Mouse (Mus musculus) cerebellum, adult 9-10 months (tissue): ENCODE measurements around the gene Kntc1.
"Not testable (repeated sequence)": the region's sequence is repeated elsewhere in the genome, so short reads cannot be mapped to it uniquely, and the experiment has no call there.

ENCODE experiments used
- DNase-seq: peaks from one replicate; pipeline ENCODE4 v3.0.0; 2022

Gene Kntc1

DNA sequence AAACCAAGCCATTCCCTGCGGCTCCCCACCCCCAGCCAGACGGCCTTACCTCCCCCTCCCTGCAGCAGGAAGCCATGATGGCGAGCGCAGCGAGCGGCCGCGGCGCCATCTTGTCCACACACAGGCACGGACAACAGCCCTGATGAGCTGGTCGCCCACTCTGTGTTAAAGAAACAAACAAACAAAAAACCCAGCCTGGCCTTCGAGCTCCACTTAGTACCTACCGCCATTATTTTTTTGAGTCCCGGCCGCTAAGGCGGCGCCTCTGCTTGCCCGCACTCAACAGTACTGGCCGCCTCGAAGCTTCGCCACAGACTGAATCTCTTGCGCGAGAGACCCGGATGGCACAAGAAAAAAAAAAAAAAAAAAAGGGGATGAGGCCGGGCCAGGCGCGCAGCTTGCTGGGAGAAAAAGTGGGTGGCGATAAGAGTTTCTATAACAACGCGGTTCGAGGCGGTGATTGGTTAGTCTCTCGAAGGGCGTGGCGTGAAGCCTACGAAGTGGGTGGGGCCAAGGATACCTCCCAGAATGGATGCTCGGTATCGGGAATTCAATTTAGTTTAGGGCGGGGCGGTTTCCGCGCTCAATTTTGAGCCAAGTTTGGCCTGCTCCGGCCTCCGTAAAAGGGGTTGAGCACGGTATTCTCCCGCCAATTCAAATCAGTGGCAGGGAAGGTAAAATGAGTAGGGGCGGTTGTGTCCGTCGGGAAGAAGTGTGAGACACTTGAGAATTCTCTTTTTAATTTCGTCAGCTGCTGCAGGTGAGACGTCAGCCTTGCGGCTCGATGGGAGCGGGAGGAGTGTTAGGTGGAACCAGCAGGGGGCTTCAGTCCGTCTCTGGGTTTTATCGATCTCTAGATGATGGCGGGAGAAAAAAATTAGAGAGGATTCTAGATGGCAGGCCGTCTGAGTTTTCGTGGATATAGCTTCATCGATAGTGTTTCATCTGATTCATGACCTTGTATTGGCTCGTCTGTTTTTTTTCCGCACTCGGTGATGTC, at the start of gene Kntc1, which contains the start of gene Rsrc2:
TSS of gene Kntc1 (plus strand) at position 652 of the 1,000 bp plus-strand sequence.
TSS of gene Rsrc2 (minus strand) at position 350 of the 1,000 bp plus-strand sequence.
- DNase-seq: peak; percentile 100

DNA sequence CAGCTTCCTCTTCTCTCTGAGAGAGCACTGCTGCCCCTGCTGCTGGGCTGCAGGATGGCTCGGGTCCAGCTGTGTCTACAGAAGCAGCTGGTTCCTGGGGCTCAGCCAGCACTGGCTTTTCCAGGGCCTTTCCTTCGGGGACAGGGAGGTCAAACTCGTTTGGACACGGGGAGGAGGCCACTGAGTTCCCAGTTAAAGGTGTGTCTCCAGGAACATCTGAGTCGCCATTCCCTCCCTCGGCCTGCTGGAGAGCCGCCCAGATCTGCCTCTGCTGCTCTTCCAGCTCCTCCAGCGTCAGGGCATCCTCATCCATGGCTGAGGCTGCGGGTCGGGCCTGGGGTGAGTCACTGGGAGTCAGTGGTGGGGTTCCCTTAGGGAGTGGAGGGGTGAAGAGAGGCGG, 48.9 kb upstream of the Kntc1 start:
- no peak for DNase-seq

DNA sequence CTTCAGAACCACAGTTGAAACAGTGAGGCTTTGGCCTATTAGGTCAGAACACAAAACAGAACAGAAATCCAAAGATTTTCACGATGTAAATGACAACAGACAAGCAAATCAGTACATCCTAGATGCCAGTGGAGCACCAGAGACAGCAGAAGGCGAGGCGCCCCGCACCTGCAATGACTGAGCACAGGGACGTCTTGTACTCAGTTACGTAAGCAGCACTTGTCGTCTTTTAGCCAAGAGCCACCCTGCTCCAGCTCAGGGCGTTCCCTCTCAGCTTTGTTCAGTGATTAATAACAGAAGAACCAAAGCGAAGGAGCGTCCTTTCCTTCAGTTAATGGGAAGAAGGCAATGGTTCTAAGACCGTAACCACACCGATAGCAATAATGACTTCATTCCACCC, 40.9 kb upstream of the Kntc1 start:
- no peak for DNase-seq

DNA sequence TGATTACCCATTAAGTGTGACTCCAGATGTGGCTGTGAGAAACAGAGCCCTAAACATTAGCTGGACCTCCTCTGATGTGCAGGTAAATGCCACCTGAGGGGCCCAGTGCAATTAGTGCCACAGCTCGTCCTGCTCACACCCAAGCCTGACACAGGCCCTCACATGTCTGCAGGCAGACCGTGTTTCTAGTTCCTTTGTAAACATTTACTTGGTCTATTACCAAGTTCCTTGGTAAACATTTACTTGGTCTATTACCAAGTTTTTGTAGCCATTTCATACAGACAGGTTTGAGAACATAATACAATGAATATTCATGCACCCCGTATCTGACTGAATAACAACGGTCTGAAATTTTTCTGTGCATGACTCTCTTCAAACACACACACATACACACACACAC, 39.9 kb upstream of the Kntc1 start:
- no peak for DNase-seq

DNA sequence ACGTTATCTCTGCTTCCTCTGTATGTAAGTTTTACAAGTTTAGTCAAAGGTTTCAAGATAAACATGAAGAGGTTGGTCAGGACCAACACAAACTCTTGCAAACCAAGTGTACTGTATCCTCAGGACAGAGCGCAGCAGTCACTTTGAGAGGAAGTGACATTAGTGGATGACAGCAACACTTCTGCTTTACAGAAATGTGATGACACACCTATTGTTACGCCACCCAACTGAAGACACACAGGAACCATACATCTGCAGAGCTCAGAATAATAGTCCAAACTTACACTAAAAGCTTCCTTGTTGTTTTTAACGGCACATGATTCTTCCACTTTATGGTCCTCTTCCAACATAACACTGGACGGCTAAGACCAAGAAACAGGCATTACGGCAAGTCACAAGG, 35.7 kb upstream of the Kntc1 start:
- no peak for DNase-seq

DNA sequence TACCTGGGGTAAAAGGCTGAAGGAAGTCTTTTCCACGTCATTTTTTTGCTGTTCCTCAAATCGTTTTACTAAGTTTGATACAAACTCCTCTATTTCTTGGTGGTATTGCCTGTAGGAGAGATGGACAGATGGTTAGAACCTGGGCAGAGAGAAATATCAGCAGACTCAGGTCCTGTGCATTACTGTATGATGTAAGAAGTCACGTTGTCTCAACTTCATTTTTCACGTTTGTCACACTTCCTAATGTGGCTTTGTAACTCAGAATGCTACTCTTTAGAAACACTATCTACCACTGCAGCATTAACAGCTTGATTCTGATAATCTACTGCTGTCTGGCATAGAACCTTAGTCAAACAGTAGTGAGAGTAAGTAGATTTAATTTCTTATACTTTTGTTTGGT, 34.9 kb upstream of the Kntc1 start:
- DNase-seq: no peak

DNA sequence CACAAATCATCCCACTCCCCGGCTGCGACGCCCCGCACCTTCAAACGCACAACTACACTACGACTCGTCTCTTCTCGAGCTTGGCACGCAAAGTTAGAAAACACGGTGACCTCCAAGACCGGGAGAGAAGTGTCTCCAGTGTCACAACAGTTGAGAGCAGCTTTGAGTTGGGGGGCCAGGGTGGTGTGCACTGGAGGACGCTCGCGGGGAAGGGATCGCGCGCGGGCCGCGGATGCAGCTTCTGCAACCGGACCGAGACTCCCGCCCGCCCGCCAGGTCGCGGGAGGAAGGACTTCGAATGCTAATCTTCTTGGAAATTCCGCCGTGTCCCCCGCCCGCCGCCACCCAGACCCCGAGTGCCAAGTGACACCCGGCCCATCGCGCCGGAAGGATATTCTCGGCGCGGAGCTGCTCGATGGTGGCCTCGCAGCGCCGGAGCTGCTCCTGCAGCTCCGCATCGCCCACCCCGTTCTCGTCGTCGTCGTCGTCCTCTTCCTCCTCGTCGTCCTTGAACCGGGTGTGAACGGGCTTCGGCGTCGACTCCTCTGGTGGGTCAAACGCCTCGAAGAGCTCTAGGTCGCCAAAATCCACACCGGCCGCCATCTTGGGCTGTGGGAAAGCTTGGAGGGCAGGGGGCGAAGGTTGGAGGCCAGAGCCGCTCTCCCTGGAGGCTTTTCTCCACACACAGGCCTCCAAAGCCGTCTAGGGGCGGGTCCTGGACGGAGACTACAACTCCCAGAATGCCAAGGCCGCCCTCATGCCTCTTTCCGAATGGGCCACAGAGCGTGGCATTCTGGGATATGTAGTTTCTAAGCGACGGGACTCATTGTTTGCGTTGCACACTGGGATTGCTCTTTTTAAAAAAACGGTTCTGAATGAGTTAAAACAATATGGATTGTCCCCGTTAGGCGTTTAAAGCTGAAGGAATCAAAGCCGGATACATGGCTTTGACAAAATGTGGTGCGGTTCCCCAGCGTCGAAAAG, 28.9 kb upstream of the Kntc1 start, which contains the start of gene Zcchc8:
TSS of gene Zcchc8 (minus strand) at position 773 of the 984 bp plus-strand sequence.
- DNase-seq: peak; percentile 98

DNA sequence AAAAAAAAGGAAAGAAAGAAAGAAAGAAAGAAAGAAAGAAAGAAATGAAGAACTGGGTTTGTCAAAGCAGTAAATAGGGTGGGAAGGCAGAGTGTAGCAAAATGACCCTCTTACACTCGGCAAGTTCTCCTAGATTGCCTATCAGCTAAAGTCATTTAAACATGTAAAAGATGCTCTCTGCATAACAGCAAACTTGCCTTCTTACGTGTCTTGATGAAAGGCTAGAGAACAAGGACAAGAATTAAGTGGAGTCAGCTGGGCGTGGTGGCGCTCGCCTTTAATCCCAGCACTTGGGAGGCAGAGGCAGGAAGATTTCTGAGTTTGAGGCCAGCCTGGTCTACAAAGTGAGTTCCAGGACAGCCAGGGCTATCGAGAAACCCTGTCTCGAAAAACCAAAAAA, 25.7 kb upstream of the Kntc1 start:
- not testable (repeated sequence) for DNase-seq

DNA sequence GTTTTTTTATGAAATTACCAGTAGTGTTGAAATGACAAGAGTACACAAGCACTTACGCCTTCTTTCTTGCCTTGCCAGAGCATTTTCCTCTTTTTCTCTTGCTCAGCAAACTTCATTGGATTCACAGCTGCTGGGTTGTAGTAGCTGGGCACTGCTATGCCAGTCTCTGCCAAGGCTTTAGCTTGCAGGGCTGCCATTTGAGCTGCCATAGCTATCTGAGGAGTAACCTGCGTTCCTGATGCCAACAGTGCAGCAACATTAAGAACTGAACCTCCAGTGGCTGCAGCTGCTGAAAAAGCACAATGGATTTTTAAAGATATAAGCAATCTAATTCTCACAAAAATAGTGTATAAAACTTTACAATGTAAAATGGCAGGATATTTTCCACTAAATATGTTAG, 18.5 kb upstream of the Kntc1 start:
- no peak for DNase-seq

DNA sequence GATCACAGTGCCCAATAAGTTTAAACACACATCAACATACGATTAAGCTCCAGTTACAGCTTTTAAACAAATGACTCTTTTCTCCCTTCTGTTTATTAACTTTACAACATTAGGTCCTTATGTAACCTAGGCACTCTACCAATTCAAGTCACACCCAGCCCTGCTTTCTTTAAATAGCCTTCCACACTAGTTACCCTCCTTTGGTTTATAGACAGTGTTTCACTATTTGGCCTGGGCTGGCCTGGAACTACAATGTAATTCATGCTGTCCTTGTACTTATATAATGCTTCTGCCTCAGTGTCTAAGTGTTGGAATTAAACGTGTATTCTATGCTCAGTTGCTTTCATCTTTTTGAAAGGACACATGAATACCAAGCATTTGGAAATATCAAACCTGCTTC, 5.2 kb upstream of the Kntc1 start:
- no peak for DNase-seq

DNA sequence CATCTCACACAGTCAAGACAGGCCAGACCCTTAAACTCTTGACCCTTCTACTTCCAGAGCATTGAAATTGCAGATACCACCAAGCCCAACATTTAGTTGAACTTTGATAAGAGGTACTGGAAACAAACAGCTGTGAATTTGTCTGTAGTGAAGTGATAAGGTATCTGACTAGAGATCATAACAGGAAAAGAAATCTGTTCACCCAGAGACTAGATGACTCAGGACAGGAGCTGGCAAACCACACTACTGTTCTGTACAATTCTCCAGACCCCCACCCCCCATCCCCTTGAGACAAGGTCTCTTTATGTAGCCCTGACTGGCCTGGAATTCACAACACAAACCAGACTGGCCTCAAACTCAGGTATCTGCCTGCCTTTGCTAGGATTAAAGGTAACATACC, 3.3 kb upstream of the Kntc1 start:
- DNase-seq: no peak

DNA sequence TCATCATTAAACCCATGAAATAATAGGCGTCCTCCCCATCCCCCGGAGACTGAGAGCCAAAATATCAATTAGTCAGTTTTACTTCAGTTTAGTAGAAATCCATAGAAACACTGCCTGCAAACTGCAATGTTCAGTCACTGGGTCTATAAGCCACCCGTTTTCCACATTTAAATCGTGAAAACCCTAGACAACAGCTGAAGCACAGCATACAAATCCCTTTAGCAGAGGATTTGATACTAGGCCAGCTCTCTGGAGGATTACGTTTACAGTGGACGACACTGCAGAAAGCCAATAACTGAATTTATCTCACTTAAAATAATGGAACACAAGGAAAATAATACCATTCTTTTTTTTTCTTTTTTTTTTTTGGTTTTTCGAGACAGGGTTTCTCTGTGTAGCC, 1.9 kb upstream of the Kntc1 start:
- DNase-seq: no peak

DNA sequence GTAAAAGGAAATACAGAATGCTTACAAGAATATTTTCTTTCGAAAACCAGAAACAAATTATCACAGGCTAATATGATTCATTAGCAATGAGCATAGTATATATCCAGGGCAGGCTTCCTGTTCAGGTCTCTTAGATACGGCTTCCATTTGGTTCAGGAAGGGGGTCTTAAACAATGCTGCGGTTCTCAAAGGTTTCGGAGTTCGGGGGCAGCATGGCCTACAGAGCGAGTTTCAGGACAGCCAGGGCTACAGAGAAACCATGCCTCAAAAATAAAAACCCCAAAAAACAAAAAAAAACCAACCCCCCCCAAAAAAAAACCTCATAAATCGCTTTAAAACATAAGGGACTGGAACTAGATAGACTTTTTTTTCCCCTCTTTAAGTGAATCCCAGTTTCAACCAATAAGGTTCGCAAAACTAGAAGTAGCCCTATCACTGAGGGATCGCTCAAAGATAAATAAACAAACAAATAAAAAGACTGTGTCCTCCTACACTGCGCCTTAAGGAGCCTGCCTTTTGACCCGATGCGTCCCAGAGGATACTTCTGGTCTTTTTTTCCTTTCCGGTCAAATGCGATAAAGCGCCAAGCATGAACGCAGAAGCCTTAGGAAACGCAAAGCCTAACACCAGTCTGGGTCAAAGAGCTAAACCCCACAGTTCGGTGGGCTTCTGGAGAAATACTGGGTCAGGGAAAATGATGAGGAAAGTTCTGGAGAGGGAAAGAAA, 1.0 kb upstream of the Kntc1 start:
- peak; percentile 33 for DNase-seq

DNA sequence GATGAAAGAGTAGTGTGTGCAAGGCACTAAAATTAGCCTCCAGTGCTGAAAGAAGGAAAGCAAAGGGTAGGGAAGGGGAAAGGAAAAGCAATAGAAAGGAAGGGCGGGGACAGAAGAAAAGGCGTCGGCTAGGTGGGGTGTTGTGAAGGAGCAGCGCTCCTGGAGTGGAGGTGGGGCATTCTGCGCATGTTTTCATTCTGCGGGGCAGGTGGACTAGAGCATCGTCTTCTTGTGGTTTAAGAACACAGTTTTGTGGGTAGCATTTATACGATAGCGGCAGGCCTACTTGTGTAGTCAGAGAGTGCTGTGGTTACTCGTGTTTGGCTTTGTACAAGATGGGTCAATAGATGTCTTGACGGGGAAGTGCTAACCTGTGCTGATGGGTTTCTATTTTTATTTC, 16.0 kb downstream of the Kntc1 start:
- no peak for DNase-seq

DNA sequence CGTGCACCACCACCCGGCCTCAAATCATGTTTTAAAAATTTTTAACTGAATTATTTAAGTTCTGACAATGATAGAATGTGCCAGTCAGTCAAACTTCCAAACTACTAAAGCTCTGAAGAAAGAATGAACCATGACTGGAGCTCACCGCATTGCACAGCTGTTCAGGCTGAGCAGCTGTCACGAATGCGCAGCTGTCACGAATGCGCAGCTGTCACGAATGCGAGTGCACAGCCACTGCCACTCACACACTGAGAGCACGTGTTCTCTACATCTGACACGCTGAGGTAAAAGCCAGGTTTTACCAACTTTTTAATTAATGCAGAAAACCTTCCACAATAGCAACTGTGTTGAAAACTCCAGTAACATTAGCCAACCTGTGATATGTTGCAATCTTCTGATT, 16.9 kb downstream of the Kntc1 start:
- not testable (repeated sequence) for DNase-seq

DNA sequence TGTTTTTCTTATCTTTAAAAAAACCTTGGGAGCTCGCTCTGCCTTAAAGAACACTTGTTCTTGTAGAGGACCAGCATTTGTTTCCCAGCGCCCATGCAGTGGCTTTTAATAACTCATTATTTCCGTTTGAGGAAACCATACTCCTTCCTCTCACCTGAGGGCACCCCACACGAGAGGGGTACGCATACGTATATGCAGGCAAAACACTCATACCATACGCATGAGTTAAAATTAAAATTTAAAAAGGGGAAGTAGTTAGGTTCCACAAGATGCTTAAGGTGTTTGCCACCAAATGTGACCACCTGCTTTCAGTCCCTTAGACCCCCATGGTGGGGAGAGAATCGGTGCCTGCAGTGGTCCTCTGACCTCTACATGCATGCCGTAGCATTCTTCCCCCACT, 23.9 kb downstream of the Kntc1 start:
- DNase-seq: no peak

DNA sequence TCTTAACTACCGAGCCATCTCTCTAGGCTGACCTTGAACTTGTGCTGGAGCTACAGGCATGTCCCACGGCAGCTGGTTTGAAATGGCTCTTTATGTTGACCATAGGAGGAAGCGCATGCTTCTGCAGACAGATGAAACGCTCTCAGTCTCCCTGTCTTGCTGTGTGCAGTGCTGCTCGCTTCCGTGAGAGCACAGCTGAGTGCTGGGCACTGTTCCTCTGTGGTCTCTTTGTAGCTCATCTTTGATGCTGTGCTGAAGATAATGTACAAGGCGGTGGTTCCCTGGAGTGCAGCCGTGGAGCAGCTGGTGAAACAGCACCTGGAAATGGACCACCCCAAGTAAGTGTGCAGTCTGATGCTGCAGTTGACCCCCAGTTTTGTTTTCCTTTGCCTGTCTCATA, 31.2 kb downstream of the Kntc1 start:
- no peak for DNase-seq

DNA sequence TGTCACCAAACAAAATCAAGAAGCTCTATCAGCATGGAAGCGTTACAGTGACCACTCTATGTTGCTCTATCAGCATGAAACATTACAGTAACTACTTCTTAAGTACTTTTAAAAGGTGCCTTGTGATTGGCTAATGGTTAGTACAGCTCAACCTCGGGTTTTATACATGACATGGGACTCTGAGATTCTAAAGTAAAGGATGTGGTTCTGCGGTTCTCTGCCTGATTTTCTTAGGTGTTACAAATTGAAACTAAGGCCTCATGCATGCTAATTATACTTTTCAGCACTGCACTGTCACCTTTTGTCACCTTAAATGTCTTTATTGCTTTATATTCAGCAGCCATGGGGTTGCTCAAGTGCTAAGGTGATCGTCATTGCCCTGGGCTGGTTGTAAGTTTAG, 32.3 kb downstream of the Kntc1 start:
- no peak for DNase-seq

DNA sequence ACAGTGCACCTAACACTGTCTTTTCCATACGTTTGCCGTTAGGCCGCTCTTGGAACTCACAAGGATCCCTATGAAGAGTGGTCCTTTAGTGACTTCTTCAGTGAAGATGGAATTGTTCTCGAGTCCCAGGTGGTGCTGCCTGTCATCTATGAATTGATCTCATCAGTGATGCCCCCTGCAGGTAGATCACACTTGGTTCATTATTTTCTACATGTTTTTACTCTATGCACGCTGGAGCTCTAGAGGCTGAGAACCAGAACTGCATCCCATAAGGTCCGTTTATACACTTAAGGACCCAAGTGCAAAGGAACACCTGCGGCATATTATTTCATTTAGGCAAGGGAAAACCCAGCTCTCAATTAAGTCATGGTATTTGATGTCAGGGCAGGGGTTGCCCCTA, 39.5 kb downstream of the Kntc1 start:
- no peak for DNase-seq

DNA sequence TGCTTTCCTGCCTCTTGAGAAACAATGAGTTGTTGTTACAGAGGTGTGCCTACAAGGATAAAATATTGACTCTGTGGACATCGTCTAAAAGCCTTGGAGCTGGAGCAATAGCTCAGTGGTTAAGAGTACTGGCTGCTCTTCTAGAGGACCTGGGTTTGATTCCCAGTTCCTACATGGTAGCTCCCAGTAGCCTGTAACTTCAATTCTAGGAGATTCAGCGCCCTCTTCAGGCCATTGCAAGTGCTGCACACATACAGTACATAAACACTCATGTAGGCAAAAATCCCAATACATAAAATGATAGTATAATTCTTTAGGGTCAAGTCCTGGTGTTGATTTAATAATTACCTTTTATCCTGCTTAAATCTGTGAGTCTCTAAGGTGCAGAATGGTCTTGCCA, 43.6 kb downstream of the Kntc1 start:
- no peak for DNase-seq

DNA sequence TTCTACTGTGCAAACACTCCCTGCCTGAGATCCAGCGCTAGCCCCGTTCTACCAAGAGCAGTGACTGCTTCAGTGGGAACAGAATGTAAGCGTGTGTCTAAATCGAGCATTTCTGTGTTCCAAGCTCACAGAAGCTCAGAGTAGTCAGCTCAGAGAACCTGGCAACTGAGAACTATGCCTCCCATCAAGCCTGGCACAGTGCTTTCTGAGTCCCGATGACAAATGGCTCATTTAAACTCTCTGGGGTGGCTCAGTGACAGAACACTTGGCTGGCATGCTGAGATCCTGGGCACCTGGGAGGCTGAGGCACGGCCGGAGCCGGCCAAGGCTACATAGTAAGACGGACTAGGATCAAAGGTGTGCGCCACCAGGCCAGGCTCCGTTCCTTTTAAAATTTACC, 56.8 kb downstream of the Kntc1 start:
- DNase-seq: peak; percentile 87

DNA sequence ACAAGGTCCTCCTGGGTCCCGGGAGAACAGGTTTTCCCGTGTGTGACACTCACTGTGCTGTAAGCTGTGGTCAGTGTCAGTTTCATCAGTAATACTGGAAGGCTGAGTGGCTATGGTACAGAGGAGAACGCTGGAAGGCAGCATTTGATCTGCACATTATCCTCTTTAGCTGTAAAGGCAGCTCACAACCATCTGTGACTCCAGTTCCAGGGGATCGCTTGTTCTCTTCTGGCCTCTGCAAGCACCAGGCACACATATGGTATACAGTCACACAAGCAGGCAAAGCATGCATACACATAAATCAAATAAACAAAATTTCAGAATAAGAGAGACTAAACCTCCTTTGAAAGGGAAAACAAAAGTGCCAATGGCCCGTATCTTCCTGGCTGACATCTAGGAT, 59.0 kb downstream of the Kntc1 start:
- no peak for DNase-seq

DNA sequence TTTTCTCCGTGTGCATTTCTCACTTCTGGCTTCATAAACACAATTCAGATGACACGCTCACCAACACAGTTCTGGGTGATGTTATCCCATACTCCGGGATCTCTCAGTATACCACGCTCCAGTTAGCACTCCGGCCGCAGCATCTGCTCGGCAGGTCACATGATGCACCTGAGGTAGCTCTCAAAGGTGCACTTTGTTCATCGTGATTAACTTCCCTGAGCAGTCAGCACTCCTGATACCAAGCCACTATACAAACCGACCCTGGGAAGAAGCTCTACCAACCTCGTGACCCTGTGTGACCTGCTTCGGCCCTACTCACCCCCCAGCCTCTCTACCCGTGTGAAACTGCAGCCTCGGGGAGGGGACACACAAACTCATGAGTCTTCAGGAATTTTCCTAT, 59.6 kb downstream of the Kntc1 start:
- no peak for DNase-seq
